In genomic region chr1:132202771-132203170, GRCm38 (mm10) we compare ENCODE assay signal across 20 mouse cellular contexts. TPM values are rescaled to one million over a fixed set of nuclear protein-coding genes. Genes with fewer than 3 reads are reported as not detected.
A peak's percentile ranks its signal among the peaks of the same experiment; 100 is the strongest.
DNase-seq lines count a peak whose midpoint lies in the region; ATAC-seq and TF ChIP-seq lines count a peak whose summit lies in the region.
"Had no signal": no experiment of that assay in that cellular context is flagged by ENCODE, and none has a peak within 500 bp of the region (broad histone marks: within the 10 kb centered on the region; RNA-seq: fewer than 3 reads in every experiment).

No protein-coding gene starts in this region.

- TF ChIP-seq CTCF in kidney, adult 2 months (conservative IDR thresholded peaks at IDR 0.05; ENCODE audit: insufficient read depth, insufficient read length, low read depth, low read length): no peak

- H3K4me2 ChIP-seq in forebrain, embryonic 14.5 days (ENCODE audit: low read length): no peak overlapping the region
- H3K4me2 ChIP-seq in forebrain, embryonic 11.5 days (ENCODE audit: low read depth, low read length, severe bottlenecking): no peak overlapping the region
- no peak overlapping the region for H3K4me2 ChIP-seq in neural tube, embryonic 11.5 days (ENCODE audit: low read depth)
- no peak overlapping the region for H3K4me2 ChIP-seq in midbrain, embryonic 12.5 days (replicated peaks)
- H3K4me2 ChIP-seq: heart, embryonic 11.5 days had no signal

- WGBS in forebrain, embryonic 14.5 days: 93% methylated on average over 5 of the region's 5 CpGs
- WGBS in forebrain, embryonic 11.5 days: 91% methylated on average over 5 of the region's 5 CpGs
- WGBS in neural tube, embryonic 11.5 days: 91% methylated on average over 5 of the region's 5 CpGs
- WGBS in midbrain, embryonic 12.5 days: 95% methylated on average over 5 of the region's 5 CpGs
- WGBS in kidney, adult 2 months: 92% methylated on average over 5 of the region's 5 CpGs

- no peaks in the 10 kb centered on the region for H3K36me3 ChIP-seq in forebrain, embryonic 14.5 days (ENCODE audit: control insufficient read depth, insufficient read depth, low read length)
- H3K36me3 ChIP-seq in forebrain, embryonic 11.5 days (ENCODE audit: control insufficient read depth, insufficient read depth, low read length): no peaks in the 10 kb centered on the region
- H3K36me3 ChIP-seq in neural tube, embryonic 11.5 days (ENCODE audit: control insufficient read depth, insufficient read depth, low read length): no peaks in the 10 kb centered on the region
- H3K36me3 ChIP-seq in midbrain, embryonic 12.5 days: peaks cover 16% of the 10 kb centered on the region
- H3K36me3 ChIP-seq in kidney, adult 2 months (ENCODE audit: control insufficient read depth, insufficient read depth, low read length): no peaks in the 10 kb centered on the region

- H3K27me3 ChIP-seq in forebrain, embryonic 14.5 days (replicated peaks; ENCODE audit: control insufficient read depth, insufficient read depth, low read length): no peaks in the 10 kb centered on the region
- no peaks in the 10 kb centered on the region for H3K27me3 ChIP-seq in forebrain, embryonic 11.5 days (ENCODE audit: control insufficient read depth, insufficient read depth, low read length)
- no peaks in the 10 kb centered on the region for H3K27me3 ChIP-seq in neural tube, embryonic 11.5 days (ENCODE audit: control insufficient read depth, insufficient read depth, low read length)
- H3K27me3 ChIP-seq in midbrain, embryonic 12.5 days: no peaks in the 10 kb centered on the region
- no peaks in the 10 kb centered on the region for H3K27me3 ChIP-seq in kidney, adult 2 months (replicated peaks; ENCODE audit: control insufficient read depth, insufficient read depth, low read length)

- H3K27ac ChIP-seq in forebrain, embryonic 14.5 days (ENCODE audit: low read depth, low read length): no peak overlapping the region
- H3K27ac ChIP-seq in forebrain, embryonic 11.5 days (ENCODE audit: low read depth, low read length): no peak overlapping the region
- H3K27ac ChIP-seq in neural tube, embryonic 11.5 days (ENCODE audit: low read depth, low read length): no peak overlapping the region
- peak overlapping the region; percentile 87 for H3K27ac ChIP-seq in midbrain, embryonic 12.5 days (replicated peaks)
- H3K27ac ChIP-seq in kidney, adult 2 months (ENCODE audit: insufficient read depth, low read depth, low read length): no peak overlapping the region

- H3K4me3 ChIP-seq in forebrain, embryonic 14.5 days (ENCODE audit: low read depth, low read length): no peak overlapping the region
- no peak overlapping the region for H3K4me3 ChIP-seq in forebrain, embryonic 11.5 days (ENCODE audit: low read depth, low read length)
- H3K4me3 ChIP-seq in neural tube, embryonic 11.5 days (ENCODE audit: low read depth, low read length): no peak overlapping the region
- H3K4me3 ChIP-seq in midbrain, embryonic 12.5 days: no peak overlapping the region
- H3K4me3 ChIP-seq in kidney, adult 2 months (ENCODE audit: insufficient read depth, low read depth, low read length): no peak overlapping the region
- H3K4me3 ChIP-seq: erythroblast, embryonic 14.5 days; megakaryocyte, embryonic 14.5 days had no signal

- no peak for TF ChIP-seq POLR2A in kidney, adult 2 months (IDR thresholded peaks at IDR 0.05; ENCODE audit: low read depth, low read length)

- peak overlapping the region; percentile 14; the same call in 1 of the 2 replicates for H3K9ac ChIP-seq in forebrain, embryonic 14.5 days (ENCODE audit: low read length)
- no peak overlapping the region for H3K9ac ChIP-seq in forebrain, embryonic 11.5 days (ENCODE audit: low read length)
- no peak overlapping the region for H3K9ac ChIP-seq in neural tube, embryonic 11.5 days (ENCODE audit: low read length)
- H3K9ac ChIP-seq in midbrain, embryonic 12.5 days (replicated peaks): no peak overlapping the region

- no peak for DNase-seq in forebrain, embryonic 14.5 days (ENCODE audit: low spot score)
- DNase-seq in forebrain, embryonic 11.5 days (ENCODE audit: low spot score): no peak
- peak; percentile 6 for DNase-seq in neural tube, embryonic 11.5 days (ENCODE audit: low spot score)
- no peak for DNase-seq in neural tube, embryonic 10.5 days (ENCODE audit: extremely low spot score, low spot score)
- no peak for DNase-seq in kidney, adult 2 months
- DNase-seq: adrenal gland, postnatal 36 days; cerebellum, adult 11 months; gastrocnemius, postnatal 14 days; heart, postnatal 4 days; kidney, postnatal 36 days; layer of hippocampus, postnatal 36 days had no signal

- H3K9me3 ChIP-seq in forebrain, embryonic 14.5 days (replicated peaks; ENCODE audit: control insufficient read depth, low read length): no peaks in the 10 kb centered on the region
- H3K9me3 ChIP-seq in forebrain, embryonic 11.5 days (ENCODE audit: control insufficient read depth, low read length): no peaks in the 10 kb centered on the region
- no peaks in the 10 kb centered on the region for H3K9me3 ChIP-seq in neural tube, embryonic 11.5 days (ENCODE audit: control insufficient read depth, low read length)
- no peaks in the 10 kb centered on the region for H3K9me3 ChIP-seq in midbrain, embryonic 12.5 days
- H3K9me3 ChIP-seq: megakaryocyte, embryonic 14.5 days had no signal

- H3K4me1 ChIP-seq in forebrain, embryonic 14.5 days (ENCODE audit: control insufficient read depth, insufficient read depth, low read length): peaks cover 40% of the 10 kb centered on the region
- H3K4me1 ChIP-seq in forebrain, embryonic 11.5 days (replicated peaks; ENCODE audit: control insufficient read depth, insufficient read depth, low read length): peaks cover 39% of the 10 kb centered on the region
- H3K4me1 ChIP-seq in neural tube, embryonic 11.5 days (ENCODE audit: control insufficient read depth, insufficient read depth, low read length): peaks cover 13% of the 10 kb centered on the region
- H3K4me1 ChIP-seq in midbrain, embryonic 12.5 days: peaks cover 78% of the 10 kb centered on the region
- H3K4me1 ChIP-seq in kidney, adult 2 months (ENCODE audit: control insufficient read depth, insufficient read depth, low read length): no peaks in the 10 kb centered on the region

- ATAC-seq in forebrain, embryonic 14.5 days: no peak
- ATAC-seq in forebrain, embryonic 11.5 days (replicated peaks; ENCODE audit: low FRiP score): no peak
- no peak for ATAC-seq in neural tube, embryonic 11.5 days (ENCODE audit: insufficient read depth, low FRiP score, low TSS enrichment)
- ATAC-seq in midbrain, embryonic 12.5 days (ENCODE audit: low FRiP score, low read depth): no peak
- no peak for ATAC-seq in CD4-positive, CD25-positive, alpha-beta regulatory T cell, adult 4 months
- ATAC-seq: intestine, embryonic 16.5 days had no signal

RNA-seq across cellular contexts. Expression of gene AC124108.1, which starts 11.5 kb away (rescaled TPM):
- 2.2 and 2.9 TPM in 2 replicates for polyA plus RNA-seq in forebrain, embryonic 14.5 days (2014; fragmentation: Nextera tagmentation; extraction: Ambion mirVana)
- 4.7 and 5.6 TPM in 2 replicates for polyA plus RNA-seq in forebrain, embryonic 11.5 days (2014; fragmentation: Nextera tagmentation; extraction: Ambion mirVana)
- 2.2 and 2.6 TPM in 2 replicates for polyA plus RNA-seq in neural tube, embryonic 11.5 days (2014; fragmentation: Nextera tagmentation; extraction: Ambion mirVana)
- polyA plus RNA-seq in midbrain, embryonic 12.5 days (2016; fragmentation: Nextera tagmentation; extraction: Ambion mirVana): 6.1 and 7.9 TPM in 2 replicates
- polyA plus RNA-seq in CD4-positive, CD25-positive, alpha-beta regulatory T cell, adult 4 months (2017; shearing (Covaris generic)): not detected
- polyA plus RNA-seq in kidney, adult 2 months (2012; rRNA removed): not detected in 2 replicates
- polyA plus RNA-seq: erythroblast, embryonic 14.5 days; liver, adult 2 months had no signal

RNA-seq across cellular contexts. Expression of gene Lemd1, which starts 11.5 kb away (rescaled TPM):
- polyA plus RNA-seq in forebrain, embryonic 14.5 days (2014; fragmentation: Nextera tagmentation; extraction: Ambion mirVana): 15.5 and 18.7 TPM in 2 replicates
- 8.1 and 12.1 TPM in 2 replicates for polyA plus RNA-seq in forebrain, embryonic 11.5 days (2014; fragmentation: Nextera tagmentation; extraction: Ambion mirVana)
- polyA plus RNA-seq in neural tube, embryonic 11.5 days (2014; fragmentation: Nextera tagmentation; extraction: Ambion mirVana): 5.6 and 6.8 TPM in 2 replicates
- 13.4 and 15.6 TPM in 2 replicates for polyA plus RNA-seq in midbrain, embryonic 12.5 days (2016; fragmentation: Nextera tagmentation; extraction: Ambion mirVana)
- polyA plus RNA-seq in CD4-positive, CD25-positive, alpha-beta regulatory T cell, adult 4 months (2017; shearing (Covaris generic)): not detected
- polyA plus RNA-seq in kidney, adult 2 months (2012; rRNA removed): not detected in 2 replicates
- polyA plus RNA-seq: erythroblast, embryonic 14.5 days; heart, embryonic 11.5 days; intestine, embryonic 16.5 days; liver, adult 2 months had no signal

RNA-seq across cellular contexts. Expression of gene Gm10188, which starts 26.8 kb away (rescaled TPM):
- not detected in 2 replicates for polyA plus RNA-seq in forebrain, embryonic 14.5 days (2014; fragmentation: Nextera tagmentation; extraction: Ambion mirVana)
- polyA plus RNA-seq in forebrain, embryonic 11.5 days (2014; fragmentation: Nextera tagmentation; extraction: Ambion mirVana): not detected in 2 replicates
- not detected in 2 replicates for polyA plus RNA-seq in neural tube, embryonic 11.5 days (2014; fragmentation: Nextera tagmentation; extraction: Ambion mirVana)
- polyA plus RNA-seq in midbrain, embryonic 12.5 days (2016; fragmentation: Nextera tagmentation; extraction: Ambion mirVana): 0.96 TPM in 1 of 2 replicates, not detected in the other
- not detected for polyA plus RNA-seq in CD4-positive, CD25-positive, alpha-beta regulatory T cell, adult 4 months (2017; shearing (Covaris generic))
- polyA plus RNA-seq in kidney, adult 2 months (2012; rRNA removed): not detected in 2 replicates
- polyA plus RNA-seq: C2C12; erythroblast, embryonic 14.5 days; heart, embryonic 11.5 days; intestine, embryonic 16.5 days; liver, adult 2 months; lung, embryonic 16.5 days had no signal
